Mouse (Mus musculus) forebrain, embryonic 14.5 days (tissue): ENCODE results near the gene Cacul1. TPM values are rescaled to one million over a fixed set of nuclear protein-coding genes. Genes with fewer than 3 reads are reported as not detected.

Experiments used
- ATAC-seq: fragments of 200-750 bp; cut with Nextera tagmentation; 2 replicates; pipeline ENCODE4 v1.8.0; 2017; ENCODE audit warnings: mild to moderate bottlenecking, moderate library complexity
- DNase-seq: peaks from one replicate; pipeline ENCODE4 v3.0.0-alpha.2; 2015; ENCODE audit warnings: low spot score
- H3K27ac ChIP-seq: fragments of 300-500 bp; sonication (generic); 2 replicates; pipeline ENCODE4 v1.5.1; 2014; ENCODE audit warnings: low read depth, mild to moderate bottlenecking, control low read depth, low read length, moderate library complexity
- H3K27me3 ChIP-seq: fragments of 300-500 bp; sonication (generic); replicated peaks from 2 replicates; pipeline ENCODE4 v1.6.1; 2014; ENCODE audit warnings: low read length, control low read depth, mixed read lengths; ENCODE audit not compliant: control insufficient read depth, insufficient read depth
- H3K36me3 ChIP-seq: fragments of 300-500 bp; sonication (generic); 2 replicates; pipeline ENCODE4 v1.6.1; 2014; ENCODE audit warnings: low read length, control low read depth; ENCODE audit not compliant: control insufficient read depth, insufficient read depth
- H3K4me1 ChIP-seq: fragments of 300-500 bp; sonication (generic); 2 replicates; pipeline ENCODE4 v1.6.1; 2014; ENCODE audit warnings: antibody characterized with exemption, low read length, control low read depth; ENCODE audit not compliant: control insufficient read depth, insufficient read depth
- H3K4me2 ChIP-seq: fragments of 300-500 bp; sonication (generic); 2 replicates; pipeline ENCODE4 v1.6.1; 2014; ENCODE audit warnings: mild to moderate bottlenecking, control low read depth, low read length
- H3K4me3 ChIP-seq: fragments of 300-500 bp; sonication (generic); 2 replicates; pipeline ENCODE4 v1.5.1; 2014; ENCODE audit warnings: low read depth, low read length, control low read depth
- H3K9ac ChIP-seq: fragments of 300-500 bp; sonication (generic); 2 replicates; pipeline ENCODE4 v1.6.1; 2014; ENCODE audit warnings: mild to moderate bottlenecking, low read length, control low read depth, moderate library complexity
- H3K9me3 ChIP-seq: fragments of 300-500 bp; sonication (generic); replicated peaks from 2 replicates; pipeline ENCODE4 v1.6.1; 2016; ENCODE audit warnings: low read length, control low read depth, mixed read lengths; ENCODE audit not compliant: control insufficient read depth
- whole genome bisulfite sequencing: fragments of 180-500 bp; shearing (Covaris S2); extraction: QIAGEN DNeasy Blood & Tissue Kit; methylation state at CpG from one replicate; pipeline ENCODE4 v1.1.7; 2014; 5-methylcytosine and 5-hydroxymethylcytosine counted together
- microRNA-seq: library from miRNA; unstranded; fragments of <30 nt; microRNA quantifications from one replicate; pipeline ENCODE4, GENCODE M21; 2016
- polyA plus RNA-seq: library from polyadenylated mRNA; unstranded; fragments of >200 nt; fragmentation: Nextera tagmentation; extraction: Ambion mirVana; gene quantifications from 2 replicates; pipeline ENCODE4 v1.2.1, GENCODE M21; 2014

Cacul1 gene
- polyA plus RNA-seq, 1 experiment from 2014 or later = 17.2 TPM

DNA sequence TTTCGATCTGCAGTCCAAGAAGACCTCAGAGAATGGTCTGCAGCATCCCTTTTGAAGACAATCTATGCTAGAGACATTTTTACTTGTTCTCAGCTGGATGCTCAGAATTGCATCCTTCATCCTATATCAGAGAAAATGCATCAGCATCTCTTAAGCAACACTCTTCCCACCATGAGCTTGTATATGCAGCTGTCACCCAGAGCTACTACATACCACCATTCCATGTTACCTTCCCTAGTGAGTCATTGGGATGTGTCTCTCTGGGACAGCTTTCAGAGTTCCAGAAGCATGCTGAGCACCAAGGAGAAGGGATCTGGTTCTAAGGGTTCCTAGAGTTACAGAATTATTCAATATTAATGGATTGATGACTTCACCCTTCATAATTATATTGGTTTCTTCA lies 102.0 kb downstream of the Cacul1 start:
- H3K4me2 ChIP-seq = no peak overlapping the region
- H3K36me3 ChIP-seq = no peaks in the 10 kb centered on the region
- no peak for ATAC-seq
- no peak overlapping the region for H3K4me3 ChIP-seq
- WGBS = 20% methylated on average over 1 of the region's 1 CpGs
- no peak for DNase-seq
- H3K4me1 ChIP-seq = no peaks in the 10 kb centered on the region
- no peaks in the 10 kb centered on the region for H3K27me3 ChIP-seq
- no peaks in the 10 kb centered on the region for H3K9me3 ChIP-seq
- H3K9ac ChIP-seq = no peak overlapping the region
- H3K27ac ChIP-seq = no peak overlapping the region

- 55% methylated on average over 2 of the region's 2 CpGs for WGBS
- ATAC-seq = no peak
These were observed 103.0 kb downstream of the Cacul1 start for GRCm38 (mm10) chr19:60477788-60478187.

More at GRCm38 (mm10) chr19:60477788-60478187, 103.0 kb downstream of the Cacul1 start:
- no peak for DNase-seq
- Histone ChIP-seq H3K36me3 (no peaks in the 10 kb centered on the region), H3K9ac (no peak overlapping the region), H3K27me3 (no peaks in the 10 kb centered on the region), H3K4me1 (no peaks in the 10 kb centered on the region), H3K9me3 (no peaks in the 10 kb centered on the region), H3K4me3 (no peak overlapping the region), H3K27ac (no peak overlapping the region), H3K4me2 (no peak overlapping the region)

Small RNA genes within 50 kb of the gene (microRNA-seq; reads per million reads assigned to microRNA genes)
- gene Gm25238 = not detected

Other genes with a start within 250 kb of the Cacul1 start
- gene Prlhr, start 112.7 kb downstream of the Cacul1 start, polyA plus RNA-seq = 0.10 and 0.22 TPM in 2 replicates
- 16.1 and 16.3 TPM in 2 replicates for gene Nanos1, start 175.0 kb upstream of the Cacul1 start, polyA plus RNA-seq
- 107 and 115 TPM in 2 replicates for gene Eif3a, start 209.6 kb upstream of the Cacul1 start, polyA plus RNA-seq
- 49.7 and 54.1 TPM in 2 replicates for gene Fam45a, start 230.6 kb upstream of the Cacul1 start, polyA plus RNA-seq